Mouse (Mus musculus) neural tube, embryonic 13.5 days (tissue): ENCODE results near the gene Tbx19. TPM values are rescaled to one million over a fixed set of nuclear protein-coding genes. Genes with fewer than 3 reads are reported as not detected.

Source experiments
- ATAC-seq: fragments of 200-750 bp; cut with Nextera tagmentation; 2 replicates; pipeline ENCODE4 v1.8.0; 2017; ENCODE audit warnings: low read depth, mild to moderate bottlenecking, moderate TSS enrichment, moderate library complexity
- H3K27ac ChIP-seq: fragments of 300-500 bp; sonication (generic); replicated peaks from 2 replicates; pipeline ENCODE4 v1.5.1; 2015; ENCODE audit warnings: moderate library complexity, mild to moderate bottlenecking, inconsistent platforms
- H3K27me3 ChIP-seq: fragments of 300-500 bp; sonication (generic); 2 replicates; pipeline ENCODE4 v1.6.1; 2015; ENCODE audit warnings: mild to moderate bottlenecking, inconsistent platforms
- H3K36me3 ChIP-seq: fragments of 300-500 bp; sonication (generic); 2 replicates; pipeline ENCODE4 v1.6.1; 2015; ENCODE audit warnings: mild to moderate bottlenecking, inconsistent platforms
- H3K4me1 ChIP-seq: fragments of 300-500 bp; sonication (generic); replicated peaks from 2 replicates; pipeline ENCODE4 v1.6.1; 2015; ENCODE audit warnings: inconsistent platforms
- H3K4me2 ChIP-seq: fragments of 300-500 bp; sonication (generic); 2 replicates; pipeline ENCODE4 v1.6.1; 2015; ENCODE audit warnings: inconsistent platforms, mild to moderate bottlenecking, moderate library complexity
- H3K4me3 ChIP-seq: fragments of 300-500 bp; sonication (generic); 2 replicates; pipeline ENCODE4 v1.5.1; 2015; ENCODE audit warnings: mild to moderate bottlenecking, inconsistent platforms
- H3K9ac ChIP-seq: fragments of 300-500 bp; sonication (generic); 2 replicates; pipeline ENCODE4 v1.6.1; 2015; ENCODE audit warnings: moderate library complexity, mild to moderate bottlenecking, inconsistent platforms
- H3K9me3 ChIP-seq: fragments of 300-500 bp; sonication (generic); 2 replicates; pipeline ENCODE4 v1.6.1; 2016; ENCODE audit warnings: inconsistent platforms
- WGBS: fragments of 180-500 bp; shearing (Covaris S2); methylation state at CpG from one replicate; pipeline ENCODE4 v1.1.7; 2015; 5-methylcytosine and 5-hydroxymethylcytosine counted together
- polyA plus RNA-seq: library from polyadenylated mRNA; unstranded; fragments of >200 nt; fragmentation: Nextera tagmentation; extraction: Ambion mirVana; gene quantifications from 2 replicates; pipeline ENCODE4 v1.2.1, GENCODE M21; 2015

Gene Tbx19
- polyA plus RNA-seq = not detected in 2 replicates

- Histone ChIP-seq H3K9ac (no peak within 1 kb of the TSS), H3K4me3 (no peak within 1 kb of the TSS), H3K36me3 (no peaks in the 10 kb centered on the region), H3K4me2 (no peak within 1 kb of the TSS), H3K27ac (no peak within 1 kb of the TSS), H3K4me1 (no peaks in the 10 kb centered on the region), H3K27me3 (no peaks in the 10 kb centered on the region), H3K9me3 (no peaks in the 10 kb centered on the region)
- 85% methylated on average over 8 of the region's 8 CpGs for WGBS
- ATAC-seq = no peak
These were observed at the start of gene Tbx19 for GRCm38 (mm10) chr1:165160723-165161405. Gene Tbx19, minus strand, starts transcription at chr1:165160773.

GRCm38 (mm10) chr1:165205591-165205990 is 45.0 kb upstream of the Tbx19 start:
- no peaks in the 10 kb centered on the region for H3K27me3 ChIP-seq
- no peaks in the 10 kb centered on the region for H3K36me3 ChIP-seq
- no peak overlapping the region for H3K4me2 ChIP-seq
- H3K27ac ChIP-seq = no peak overlapping the region
- H3K4me3 ChIP-seq = no peak overlapping the region
- no peaks in the 10 kb centered on the region for H3K9me3 ChIP-seq
- no peak for ATAC-seq
- no peaks in the 10 kb centered on the region for H3K4me1 ChIP-seq
- WGBS = 60% methylated on average over 2 of the region's 2 CpGs
- no peak overlapping the region for H3K9ac ChIP-seq

GRCm38 (mm10) chr1:165203488-165204035 is 43.0 kb upstream of the Tbx19 start:
- Histone ChIP-seq H3K9me3 (no peaks in the 10 kb centered on the region), H3K4me2 (no peak overlapping the region), H3K36me3 (no peaks in the 10 kb centered on the region), H3K9ac (no peak overlapping the region), H3K27ac (no peak overlapping the region), H3K4me3 (no peak overlapping the region), H3K27me3 (no peaks in the 10 kb centered on the region), H3K4me1 (no peaks in the 10 kb centered on the region)
- WGBS = 46% methylated on average over 2 of the region's 2 CpGs
- ATAC-seq = no peak

- 86% methylated on average over 4 of the region's 4 CpGs for WGBS
- Histone ChIP-seq H3K27ac (no peak overlapping the region), H3K27me3 (no peaks in the 10 kb centered on the region), H3K4me3 (no peak overlapping the region), H3K4me1 (no peaks in the 10 kb centered on the region; the same call in 1 of the 2 replicates), H3K9me3 (no peaks in the 10 kb centered on the region), H3K36me3 (no peaks in the 10 kb centered on the region), H3K9ac (no peak overlapping the region), H3K4me2 (no peak overlapping the region)
- ATAC-seq = no peak
These were observed 41.0 kb upstream of the Tbx19 start for GRCm38 (mm10) chr1:165201445-165202012.

GRCm38 (mm10) chr1:165200748-165201147 is 40.2 kb upstream of the Tbx19 start:
- WGBS = 89% methylated on average over 8 of the region's 8 CpGs

GRCm38 (mm10) chr1:165199639-165200038 is 39.1 kb upstream of the Tbx19 start:
- Histone ChIP-seq H3K9ac (no peak overlapping the region), H3K36me3 (no peaks in the 10 kb centered on the region), H3K4me3 (no peak overlapping the region), H3K4me2 (no peak overlapping the region), H3K9me3 (no peaks in the 10 kb centered on the region), H3K4me1 (peaks cover 5% of the 10 kb centered on the region), H3K27ac (no peak overlapping the region), H3K27me3 (peaks cover 10% of the 10 kb centered on the region)
- no peak for ATAC-seq
- WGBS = 78% methylated on average over 3 of the region's 3 CpGs

More at GRCm38 (mm10) chr1:165200748-165201147, 40.2 kb upstream of the Tbx19 start:
- Histone ChIP-seq H3K4me3 (no peak overlapping the region), H3K9me3 (no peaks in the 10 kb centered on the region), H3K4me2 (no peak overlapping the region), H3K27me3 (no peaks in the 10 kb centered on the region), H3K9ac (no peak overlapping the region), H3K36me3 (no peaks in the 10 kb centered on the region), H3K27ac (no peak overlapping the region), H3K4me1 (no peaks in the 10 kb centered on the region; the same call in 1 of the 2 replicates)
- ATAC-seq = no peak

- H3K9me3 ChIP-seq = no peaks in the 10 kb centered on the region
- no peak overlapping the region for H3K9ac ChIP-seq
- peaks cover 15% of the 10 kb centered on the region for H3K27me3 ChIP-seq
- H3K4me3 ChIP-seq = no peak overlapping the region
- H3K4me2 ChIP-seq = no peak overlapping the region
- H3K27ac ChIP-seq = no peak overlapping the region
- H3K4me1 ChIP-seq = peaks cover 12% of the 10 kb centered on the region
- 71% methylated on average over 1 of the region's 1 CpGs for WGBS
- ATAC-seq = no peak
- H3K36me3 ChIP-seq = no peaks in the 10 kb centered on the region
These were observed 38.4 kb upstream of the Tbx19 start for GRCm38 (mm10) chr1:165198951-165199350.

GRCm38 (mm10) chr1:165197875-165198274 is 37.3 kb upstream of the Tbx19 start:
- 78% methylated on average over 3 of the region's 3 CpGs for WGBS
- no peaks in the 10 kb centered on the region for H3K9me3 ChIP-seq
- H3K27ac ChIP-seq = no peak overlapping the region
- H3K4me2 ChIP-seq = no peak overlapping the region
- no peak overlapping the region for H3K4me3 ChIP-seq
- peaks cover 26% of the 10 kb centered on the region for H3K27me3 ChIP-seq
- H3K36me3 ChIP-seq = no peaks in the 10 kb centered on the region
- no peak for ATAC-seq
- no peak overlapping the region for H3K9ac ChIP-seq
- peaks cover 22% of the 10 kb centered on the region for H3K4me1 ChIP-seq

- no peaks in the 10 kb centered on the region for H3K9me3 ChIP-seq
- no peak overlapping the region for H3K9ac ChIP-seq
- no peak overlapping the region for H3K4me2 ChIP-seq
- 72% methylated on average over 3 of the region's 3 CpGs for WGBS
- no peak for ATAC-seq
- H3K36me3 ChIP-seq = no peaks in the 10 kb centered on the region
- H3K4me3 ChIP-seq = no peak overlapping the region
- no peak overlapping the region for H3K27ac ChIP-seq
- H3K27me3 ChIP-seq = peaks cover 26% of the 10 kb centered on the region
- peaks cover 26% of the 10 kb centered on the region for H3K4me1 ChIP-seq
These were observed 34.9 kb upstream of the Tbx19 start for GRCm38 (mm10) chr1:165195396-165195960.

GRCm38 (mm10) chr1:165194662-165195013 is 34.1 kb upstream of the Tbx19 start:
- Histone ChIP-seq H3K9me3 (no peaks in the 10 kb centered on the region), H3K36me3 (no peaks in the 10 kb centered on the region), H3K9ac (peak overlapping the region; percentile 73), H3K4me1 (peaks cover 26% of the 10 kb centered on the region), H3K4me2 (peak overlapping the region; percentile 98), H3K27me3 (peaks cover 26% of the 10 kb centered on the region), H3K27ac (no peak overlapping the region), H3K4me3 (peak overlapping the region; percentile 74)
- 13% methylated on average over 5 of the region's 5 CpGs for WGBS
- ATAC-seq = no peak; the same call in 1 of the 2 replicates

- H3K27me3 ChIP-seq = peaks cover 26% of the 10 kb centered on the region
- under 1% methylated on average over 69 of the region's 69 CpGs for WGBS
- H3K9ac ChIP-seq = peak within 1 kb of the TSS; percentile 73
- peak; percentile 80 for ATAC-seq
- H3K27ac ChIP-seq = peak within 1 kb of the TSS; percentile 42; the same call in 1 of the 2 replicates
- H3K9me3 ChIP-seq = no peaks in the 10 kb centered on the region
- H3K4me1 ChIP-seq = peaks cover 26% of the 10 kb centered on the region
- H3K4me2 ChIP-seq = peak within 1 kb of the TSS; percentile 98
- no peaks in the 10 kb centered on the region for H3K36me3 ChIP-seq
- H3K4me3 ChIP-seq = peak within 1 kb of the TSS; percentile 74
These were observed 33.5 kb upstream of the Tbx19 start, which contains the start of gene Sft2d2 for GRCm38 (mm10) chr1:165193880-165194661. Gene Sft2d2, minus strand, starts transcription at chr1:165194438.
